Mouse (Mus musculus): Measurements from ENCODE around the gene Fank1.
A peak's percentile ranks its signal among the peaks of the same experiment; 100 is the strongest.

Fank1 gene

DNA sequence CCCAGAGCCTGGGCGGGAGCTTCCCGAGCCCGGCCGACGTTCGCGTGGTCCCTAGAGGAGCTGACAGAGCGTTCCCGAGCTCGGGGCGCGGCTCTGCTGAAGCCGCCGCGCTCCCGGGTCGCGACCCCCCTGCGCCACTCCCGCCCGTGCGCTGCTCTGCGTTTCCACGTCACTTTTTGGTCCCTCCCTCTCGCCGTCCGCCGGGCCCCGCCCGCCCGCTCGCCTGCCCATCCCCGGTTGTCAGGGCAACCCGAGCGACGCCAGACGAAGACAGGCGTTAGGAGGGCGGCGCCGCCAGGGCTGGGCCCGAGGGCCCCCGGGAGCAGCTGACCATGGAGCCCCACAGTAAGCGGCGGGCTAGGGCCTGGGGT is at the start of gene Fank1:
TSS of gene Fank1 (plus strand) at position 236 of the 371 bp plus-strand sequence.
- DNase-seq, result peak; percentile 89

DNA sequence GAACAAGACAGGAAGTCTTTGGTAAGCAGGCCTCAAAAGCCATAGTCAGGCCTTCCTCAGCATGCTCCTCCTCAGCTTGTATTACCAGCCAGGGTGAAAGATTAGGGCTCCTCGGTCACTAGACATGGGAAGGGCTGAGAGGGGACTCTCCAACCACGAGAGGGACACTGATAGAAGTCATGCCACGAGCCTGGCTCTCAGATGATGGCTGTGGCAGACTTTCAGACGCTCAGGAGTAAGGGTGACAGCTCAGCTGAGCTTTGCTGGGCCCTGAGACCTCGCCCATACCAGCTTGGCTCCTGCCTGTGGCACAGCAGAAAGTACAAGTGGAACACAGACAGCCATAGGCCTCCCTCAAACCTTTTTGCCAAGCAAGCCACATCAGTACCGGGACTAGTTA is 49.6 kb upstream of the Fank1 start:
- no peak for DNase-seq

DNA sequence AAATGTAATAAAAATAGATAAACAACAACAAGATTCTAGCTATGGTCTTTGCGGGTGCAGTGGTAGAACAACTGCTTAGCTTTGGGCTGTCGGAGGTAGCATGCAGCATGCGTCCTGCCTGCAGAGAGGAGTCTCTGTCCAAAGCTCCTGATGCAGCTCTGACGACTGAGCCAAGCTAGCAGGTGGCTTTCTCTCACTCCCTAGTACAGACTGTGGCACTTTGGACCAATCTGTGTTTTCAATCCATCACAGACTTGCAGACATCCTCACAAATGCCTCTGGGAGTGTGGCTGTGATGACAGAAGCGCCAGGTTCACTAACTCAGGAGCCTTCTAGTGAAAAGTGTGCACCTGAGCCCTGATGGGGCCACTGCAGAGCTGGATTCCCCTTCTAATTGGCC is 47.3 kb upstream of the Fank1 start:
- no peak for DNase-seq

DNA sequence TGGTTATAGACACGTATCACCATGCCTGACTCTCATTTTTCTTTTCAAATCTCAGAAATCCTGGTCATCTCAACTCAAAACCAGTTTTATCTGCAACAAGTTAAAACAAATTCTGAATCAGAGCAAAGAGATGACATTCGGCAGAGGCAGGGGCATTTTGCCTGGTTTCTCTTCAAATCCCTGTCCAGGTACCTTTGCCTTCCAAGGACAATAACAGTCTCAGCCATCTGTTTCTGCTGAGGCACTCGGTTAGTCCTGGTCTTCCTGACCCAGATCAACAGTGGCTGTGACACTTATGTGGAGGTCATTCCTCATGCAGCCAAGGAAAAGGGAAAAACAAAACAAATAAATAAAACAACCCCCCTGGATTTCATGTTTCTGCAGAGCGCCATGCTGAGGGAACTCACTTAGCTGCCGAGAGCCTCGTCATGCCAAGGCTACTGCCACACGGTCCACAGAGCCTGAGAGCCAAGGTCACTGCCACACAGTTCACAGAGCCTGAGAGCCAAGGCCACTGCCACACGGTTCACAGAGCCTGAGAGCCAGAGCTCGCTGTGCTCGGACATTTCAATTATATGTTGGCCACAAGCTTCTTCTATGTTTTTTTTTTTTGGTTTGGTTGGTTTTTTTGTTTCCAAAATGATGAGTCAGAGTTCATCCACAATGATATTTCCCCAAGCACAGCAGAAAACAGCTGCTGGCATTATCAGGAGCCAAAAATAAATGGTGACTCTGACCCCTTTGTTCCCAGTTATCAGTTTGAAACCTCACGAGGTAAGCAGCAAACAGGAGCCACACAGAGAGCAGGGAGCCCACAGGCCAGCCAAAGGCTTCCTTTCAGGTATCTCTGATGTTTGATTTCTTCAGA is 46.1 kb upstream of the Fank1 start:
- DNase-seq, result no peak

DNA sequence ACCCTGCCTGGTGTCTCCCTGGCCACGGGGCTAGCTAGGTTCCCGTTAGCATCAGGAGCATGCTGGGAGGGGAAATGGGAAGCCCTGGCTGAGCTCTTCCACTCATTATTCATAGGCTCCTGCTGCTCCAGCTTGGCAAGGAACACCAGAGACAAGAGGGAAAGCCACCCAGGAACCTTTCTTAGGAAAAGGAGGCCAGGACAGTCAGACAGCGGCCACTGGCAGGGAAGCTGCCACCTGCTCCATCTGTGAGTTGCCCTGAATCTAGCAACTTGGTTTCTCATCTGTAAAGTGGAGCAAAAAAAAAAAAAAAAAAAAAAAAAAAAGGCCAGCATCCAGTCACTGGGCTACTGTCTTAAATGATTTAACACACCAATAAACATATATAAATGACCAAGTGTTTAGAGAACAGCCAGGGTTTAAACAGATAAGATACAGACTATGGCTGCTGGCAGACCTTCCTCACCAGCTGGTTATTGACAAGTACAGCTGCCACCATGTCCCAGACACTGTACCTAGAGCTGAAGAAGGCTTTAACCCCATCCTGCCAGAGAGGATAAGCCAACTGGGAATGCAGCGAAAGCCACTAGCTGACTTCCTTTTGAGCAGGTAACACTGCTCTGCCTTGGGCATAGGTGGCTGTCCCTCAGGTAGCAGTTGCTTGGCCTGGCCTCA is 44.6 kb upstream of the Fank1 start:
- no peak for DNase-seq

DNA sequence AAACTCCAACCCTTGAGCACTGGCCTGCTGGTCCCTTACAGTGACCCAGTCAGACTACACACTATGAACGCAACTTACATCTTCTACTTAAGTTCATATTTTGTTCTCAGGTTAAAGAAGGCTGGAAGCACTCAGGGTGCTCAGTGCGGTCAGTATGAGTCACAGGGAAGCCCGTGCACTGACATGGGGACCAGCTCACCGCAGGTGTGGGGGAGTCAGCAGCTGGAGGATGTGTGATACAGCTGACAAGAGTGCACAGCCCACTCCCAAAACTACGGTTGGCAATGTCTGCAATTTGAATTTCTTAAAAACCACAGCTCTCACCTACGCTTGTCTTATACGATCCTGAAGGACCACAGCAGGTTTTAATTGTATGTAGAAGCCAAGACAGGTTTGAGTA is 36.1 kb upstream of the Fank1 start:
- no peak for DNase-seq

DNA sequence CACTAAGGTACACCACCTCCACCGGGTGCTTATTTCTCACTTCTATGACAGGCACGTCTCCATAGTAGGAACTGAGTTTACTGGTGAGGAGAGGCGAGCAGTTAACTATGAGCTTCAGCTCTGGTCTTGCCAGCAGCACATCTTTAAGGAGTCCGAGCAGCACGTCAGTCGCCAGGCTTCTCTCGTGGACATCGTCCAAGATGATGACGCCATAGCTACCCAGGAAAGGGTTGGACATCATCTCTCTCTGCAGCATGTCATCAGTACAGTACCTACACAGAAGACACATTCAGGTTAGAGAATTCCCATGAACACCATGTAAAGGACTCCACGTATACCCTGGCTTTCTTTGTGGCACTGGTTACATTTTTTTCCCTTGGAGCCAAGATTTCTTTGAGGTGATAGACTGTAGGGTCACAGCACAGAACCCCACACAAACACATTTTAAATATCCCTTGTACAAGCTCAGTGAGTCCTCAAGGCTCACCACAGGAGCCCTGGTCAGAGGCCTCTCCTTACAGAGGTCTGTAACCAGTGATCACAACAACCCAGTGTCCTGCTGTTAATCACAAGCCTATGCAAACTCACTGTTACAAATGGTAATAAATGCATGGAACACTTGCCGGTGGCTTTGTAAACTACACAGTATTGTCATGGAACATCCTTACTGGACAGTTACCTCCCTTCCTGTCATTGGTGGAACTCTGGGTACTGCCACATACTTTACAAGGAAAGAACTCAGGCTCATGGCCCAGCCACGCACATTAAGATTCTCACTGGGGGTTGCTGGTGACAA is 33.9 kb upstream of the Fank1 start:
- no peak for DNase-seq

DNA sequence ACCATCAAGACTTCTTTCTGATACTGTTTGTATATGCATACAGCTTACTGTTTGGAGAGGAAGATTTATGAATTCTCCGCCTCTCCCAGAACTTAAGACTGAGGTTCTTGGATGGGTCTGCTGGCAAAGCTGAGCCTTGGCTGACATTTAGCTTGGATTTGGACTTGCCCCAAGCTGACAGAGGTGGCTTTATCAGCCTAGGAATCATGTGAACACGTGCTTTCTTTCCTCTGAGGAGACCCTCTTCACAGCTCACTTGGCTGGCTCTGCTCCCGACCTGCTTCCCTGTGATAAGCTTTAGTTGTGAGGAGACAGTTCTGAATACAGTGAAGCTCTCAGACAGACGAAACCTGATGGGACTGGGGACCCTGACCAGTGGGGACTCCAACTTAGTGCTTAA is 33.0 kb upstream of the Fank1 start:
- DNase-seq, result no peak

DNA sequence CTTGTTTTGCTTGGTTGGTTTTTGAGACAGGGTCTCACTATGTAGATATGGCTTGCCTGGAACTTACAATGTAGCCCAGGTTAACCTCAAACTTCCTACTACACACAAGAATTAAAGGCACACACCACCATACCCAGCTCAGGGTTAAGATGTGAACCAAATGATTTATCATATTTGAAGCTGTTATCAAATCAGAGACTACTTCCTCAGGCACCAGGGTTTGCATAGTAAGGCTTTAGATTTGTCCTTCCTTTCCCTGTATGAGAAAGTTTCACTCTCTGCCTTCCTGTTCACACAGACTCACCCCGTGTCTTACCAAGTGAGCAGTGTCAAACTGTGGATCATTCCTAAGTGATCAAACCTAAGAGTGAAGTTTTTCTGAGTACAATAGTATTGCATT is 32.5 kb upstream of the Fank1 start:
- DNase-seq, result no peak

DNA sequence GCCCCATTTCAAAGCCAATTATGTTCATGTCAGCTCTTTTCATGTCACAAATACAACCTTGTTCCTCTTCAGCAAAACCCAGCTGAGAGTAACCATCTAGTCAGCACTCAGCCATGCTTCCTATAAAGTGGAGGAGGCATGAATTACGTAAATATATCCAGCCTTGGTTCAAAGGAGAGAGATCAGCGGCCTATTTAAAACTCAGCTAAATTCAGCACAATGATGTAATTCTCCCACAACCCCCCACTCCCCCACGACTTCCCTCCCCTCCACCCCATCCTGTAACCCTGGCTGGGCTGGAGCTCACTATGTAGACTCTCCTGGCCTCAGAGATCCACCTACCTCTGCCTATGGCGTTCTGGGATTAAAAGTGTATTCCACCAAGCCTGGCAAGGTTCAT is 32.0 kb upstream of the Fank1 start:
- no peak for DNase-seq

DNA sequence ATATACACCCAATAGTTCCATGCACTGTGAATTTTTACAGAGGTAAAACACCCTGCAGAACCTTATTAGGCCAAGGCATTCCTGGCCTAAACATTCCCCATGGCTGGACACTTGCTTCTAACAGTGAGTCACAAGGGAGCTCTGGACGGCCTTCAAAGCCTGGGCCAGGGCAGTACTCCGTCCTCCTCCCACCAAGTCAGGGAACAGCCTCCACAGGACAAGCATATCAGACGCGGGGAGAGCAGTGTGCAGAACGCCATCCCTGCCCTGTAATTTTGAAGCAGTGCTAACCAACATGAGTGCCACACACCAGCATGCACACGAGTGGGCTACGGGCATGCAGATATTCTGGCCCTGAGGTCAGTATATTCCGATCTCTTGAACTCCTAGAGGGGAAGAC is 29.3 kb upstream of the Fank1 start:
- DNase-seq, result no peak

DNA sequence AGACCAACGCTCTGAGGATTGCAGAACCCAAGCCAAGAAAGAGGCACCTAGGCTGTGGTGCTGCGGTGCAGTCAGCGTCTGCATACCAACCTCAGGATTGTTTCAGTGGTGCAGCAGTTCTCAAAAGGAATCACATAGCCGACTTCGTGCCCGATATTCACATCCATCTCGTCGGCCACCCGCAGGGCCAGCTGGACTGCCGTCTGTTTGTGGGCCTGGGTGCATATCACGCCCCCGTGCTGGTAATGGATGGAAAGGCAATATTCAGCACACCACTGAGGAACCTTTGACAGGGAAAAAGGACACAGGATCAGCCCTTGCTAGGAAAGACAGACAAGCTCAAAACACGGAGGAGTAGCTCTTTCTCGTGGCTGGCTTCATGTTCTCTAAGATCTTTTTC is 27.9 kb upstream of the Fank1 start:
- DNase-seq, result no peak

DNA sequence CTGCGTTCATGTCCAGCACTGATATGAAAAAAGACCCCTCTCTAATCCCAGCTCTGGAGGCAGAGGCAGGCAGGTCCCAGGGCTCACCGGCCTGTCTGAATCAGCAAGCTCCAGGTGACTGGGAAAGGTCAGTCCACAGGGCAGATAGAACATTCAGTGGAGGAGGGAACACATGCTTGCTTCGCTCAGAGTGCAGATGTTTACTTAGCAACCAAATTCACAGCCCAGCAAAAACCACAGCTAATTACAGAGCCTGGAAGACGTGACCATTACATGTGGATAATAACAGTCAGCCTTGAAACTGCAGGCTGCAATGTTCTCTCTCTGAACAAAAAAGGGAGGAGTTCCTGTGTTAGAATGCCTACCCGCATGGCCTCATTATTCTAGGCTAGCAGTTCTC is 26.0 kb upstream of the Fank1 start:
- no peak for DNase-seq

DNA sequence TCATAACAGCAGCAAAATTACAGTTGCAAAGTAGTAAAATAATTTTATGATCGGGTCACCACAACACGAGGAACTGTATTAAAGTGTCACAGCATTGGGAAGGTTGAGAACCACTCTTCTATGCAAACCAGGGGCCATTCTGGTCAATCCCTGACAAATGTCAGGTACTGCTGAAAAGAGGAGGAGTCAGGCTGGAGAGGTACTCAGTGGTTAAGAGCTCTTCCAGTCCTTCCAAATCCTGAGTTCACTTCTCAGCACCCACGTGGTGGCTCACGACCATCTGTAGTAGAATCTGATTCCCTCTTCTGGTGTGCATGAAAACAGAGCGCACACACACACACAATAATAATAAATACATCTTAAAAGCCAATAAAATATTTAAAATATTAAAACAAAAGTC is 25.5 kb upstream of the Fank1 start:
- DNase-seq, result no peak

DNA sequence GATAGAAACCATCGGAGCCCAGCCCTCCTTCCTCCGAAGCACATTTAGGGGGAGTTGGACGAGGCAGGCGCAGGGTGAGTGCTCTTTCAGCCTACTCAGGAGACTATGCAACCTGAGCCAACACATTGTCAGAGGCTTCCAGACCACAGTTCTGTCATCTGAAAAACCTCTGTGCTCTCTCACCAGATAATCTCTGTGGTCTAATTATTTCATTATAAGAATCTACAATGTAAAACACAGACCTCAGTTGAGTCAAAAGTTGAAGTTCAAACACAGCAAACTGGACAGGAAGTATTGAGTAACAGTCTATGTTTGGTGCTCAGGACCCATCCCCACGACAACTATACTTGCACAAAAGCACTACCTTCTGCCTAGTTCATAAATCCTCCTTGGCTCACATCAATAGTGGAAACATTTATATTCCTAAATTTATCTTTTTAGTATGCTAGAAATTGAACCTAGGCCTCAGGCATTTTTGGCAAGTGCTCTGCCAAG is 18.7 kb upstream of the Fank1 start:
- DNase-seq, result no peak

DNA sequence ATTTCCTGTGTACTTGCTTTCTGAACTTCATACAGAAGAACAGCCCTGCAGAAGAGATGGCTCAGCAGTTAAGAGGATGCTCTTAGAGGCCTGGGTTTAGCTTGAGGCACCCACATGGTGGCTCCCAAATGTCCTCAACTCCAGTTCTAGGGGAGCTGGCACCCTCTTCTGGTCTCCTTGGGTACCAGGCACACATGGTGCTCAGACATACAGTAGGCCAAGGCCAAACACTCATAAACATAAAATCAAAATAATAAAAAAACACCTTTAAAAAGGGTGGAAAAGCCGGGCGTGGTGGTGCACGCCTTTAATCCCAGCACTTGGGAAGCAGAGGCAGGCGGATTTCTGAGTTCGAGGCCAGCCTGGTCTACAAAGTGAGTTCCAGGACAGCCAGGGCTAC is 17.9 kb upstream of the Fank1 start:
- DNase-seq, result no peak

DNA sequence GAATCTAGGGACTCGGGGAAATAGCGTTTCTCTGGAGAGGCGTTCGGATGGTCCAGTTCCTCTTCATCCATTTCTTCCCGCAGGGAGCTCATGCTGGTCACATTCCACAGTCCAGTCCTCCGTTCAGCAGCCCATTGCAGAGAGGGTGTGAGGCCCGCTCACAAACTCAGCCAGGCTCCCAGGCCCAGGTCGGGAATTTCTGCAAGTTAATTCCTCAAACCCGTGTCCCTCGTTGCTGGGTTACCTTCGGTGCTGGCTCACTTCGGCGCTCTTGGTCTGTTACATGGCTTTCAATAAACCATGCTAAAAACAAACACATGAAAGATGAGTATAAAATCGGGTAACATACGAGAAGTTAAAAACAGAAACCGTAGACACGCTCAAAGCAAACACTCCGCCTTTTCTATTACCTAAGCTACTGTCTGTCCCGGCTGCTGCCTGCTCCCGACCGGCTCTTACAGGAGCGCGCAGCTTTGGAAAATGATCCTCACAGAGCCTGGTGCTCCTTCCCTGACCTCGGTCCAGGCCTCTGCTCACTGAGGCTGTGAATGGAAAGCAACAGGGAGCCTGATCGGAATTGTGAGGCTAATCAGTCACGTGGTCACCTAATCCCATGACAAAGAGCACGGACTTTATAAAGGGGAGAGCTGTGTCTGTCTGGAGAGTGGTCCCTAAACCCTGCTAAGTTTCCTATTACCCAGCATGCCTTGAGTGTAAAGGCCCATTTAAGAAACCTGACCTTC is 16.9 kb upstream of the Fank1 start:
- no peak for DNase-seq

DNA sequence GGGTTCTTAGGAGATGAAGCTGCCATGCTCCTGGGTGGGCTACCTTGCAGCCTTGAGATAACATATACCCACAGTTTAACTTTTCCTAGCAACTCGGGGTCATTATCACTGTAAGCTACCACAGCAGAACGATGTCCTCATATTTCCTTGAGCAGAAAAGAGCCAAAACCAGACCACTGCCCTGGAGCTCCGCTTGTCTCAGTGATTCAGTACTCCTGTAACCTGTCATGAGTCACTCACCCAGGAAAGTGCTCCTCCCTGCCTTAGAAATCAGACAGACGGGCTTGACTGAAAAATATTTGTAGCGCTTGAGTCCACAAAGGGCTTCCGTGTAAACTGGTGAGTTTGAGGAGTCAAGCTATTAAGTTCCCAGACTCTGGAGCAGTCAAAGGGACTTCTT is 14.0 kb upstream of the Fank1 start:
- no peak for DNase-seq

DNA sequence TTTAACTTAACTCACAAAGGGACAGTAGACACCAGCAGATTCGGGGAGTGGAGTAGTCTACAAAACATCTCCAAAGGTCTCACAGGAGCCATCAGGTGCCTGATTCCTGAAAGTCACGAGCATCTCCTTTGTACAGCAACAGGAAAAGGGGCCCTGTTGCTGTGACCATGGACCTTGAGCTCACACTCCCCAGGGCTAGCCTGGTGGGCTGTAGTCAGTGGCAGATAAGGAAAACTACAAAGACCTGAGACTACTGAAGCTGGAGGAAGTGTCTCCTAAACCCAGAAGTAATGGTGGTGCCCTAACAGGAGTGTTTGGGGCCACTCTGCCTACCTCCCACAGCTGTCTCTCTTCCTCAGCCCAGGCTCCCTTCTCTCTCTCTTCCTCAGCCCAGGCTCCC is 12.2 kb upstream of the Fank1 start:
- no peak for DNase-seq

DNA sequence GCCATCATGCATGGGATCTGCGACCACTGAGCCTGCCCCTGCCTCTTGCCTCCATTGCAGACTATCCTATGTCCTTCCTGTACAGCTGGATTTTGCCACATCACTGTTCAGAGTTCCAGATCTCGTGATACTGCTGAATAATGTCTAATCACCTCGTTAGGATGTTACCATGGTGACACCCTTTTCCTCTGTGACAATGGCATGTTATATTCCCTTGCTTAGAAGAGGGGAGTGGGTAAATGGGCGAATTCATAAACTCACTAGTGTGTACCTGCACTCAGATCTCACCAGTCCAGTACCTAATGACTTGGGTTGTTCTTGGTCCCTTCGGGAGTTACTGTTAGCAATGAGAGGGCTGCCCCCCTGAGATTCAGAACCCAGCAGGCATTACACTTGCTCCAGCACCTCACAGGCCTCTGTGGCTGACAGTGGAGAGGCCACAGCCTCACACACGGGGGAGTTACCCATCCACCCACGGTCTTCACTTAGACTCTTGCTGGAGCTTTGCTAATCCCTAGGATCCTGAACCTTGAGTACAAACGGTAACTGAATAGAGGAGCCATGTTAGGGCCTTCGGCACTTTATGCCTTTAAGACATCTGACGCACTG is 11.3 kb upstream of the Fank1 start:
- DNase-seq, result no peak

DNA sequence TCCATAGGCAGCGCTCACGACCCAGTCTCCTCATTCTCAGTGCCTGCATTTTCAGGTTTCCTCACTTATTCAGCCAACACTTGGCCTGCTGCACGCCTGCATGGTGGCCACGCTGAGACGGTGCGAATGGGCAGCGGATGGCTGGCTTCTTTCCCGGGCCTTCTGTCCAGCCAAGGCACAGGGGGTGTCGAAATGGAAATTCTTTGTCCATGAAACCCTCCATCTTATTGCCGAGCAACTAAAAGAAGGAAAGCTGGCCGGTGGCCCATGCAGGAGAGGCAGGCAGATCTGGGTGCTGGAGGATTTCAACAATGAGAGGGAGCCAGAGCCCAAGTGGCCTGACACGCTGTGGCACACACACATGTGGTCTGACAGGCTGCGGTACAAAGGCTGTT is 10.8 kb upstream of the Fank1 start:
- no peak for DNase-seq

DNA sequence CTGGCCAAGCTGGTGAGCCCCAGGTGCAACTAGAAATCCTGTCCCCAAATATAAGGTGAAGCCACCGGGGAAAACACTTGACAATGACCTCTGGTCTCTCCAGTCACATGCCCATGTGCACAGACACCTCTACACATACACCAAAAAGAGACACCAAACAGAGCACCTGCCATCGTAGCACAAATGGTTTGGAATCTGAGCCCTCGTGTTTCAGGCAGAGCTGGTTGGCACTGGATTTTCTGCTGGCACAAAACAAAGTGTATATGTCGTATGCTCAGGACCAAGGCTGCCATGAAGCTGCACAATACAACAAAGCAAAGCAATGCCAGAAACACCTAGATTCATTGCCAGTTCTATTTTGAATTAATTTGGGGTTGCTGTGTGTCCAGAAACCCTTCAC is 8.6 kb upstream of the Fank1 start:
- no peak for DNase-seq

DNA sequence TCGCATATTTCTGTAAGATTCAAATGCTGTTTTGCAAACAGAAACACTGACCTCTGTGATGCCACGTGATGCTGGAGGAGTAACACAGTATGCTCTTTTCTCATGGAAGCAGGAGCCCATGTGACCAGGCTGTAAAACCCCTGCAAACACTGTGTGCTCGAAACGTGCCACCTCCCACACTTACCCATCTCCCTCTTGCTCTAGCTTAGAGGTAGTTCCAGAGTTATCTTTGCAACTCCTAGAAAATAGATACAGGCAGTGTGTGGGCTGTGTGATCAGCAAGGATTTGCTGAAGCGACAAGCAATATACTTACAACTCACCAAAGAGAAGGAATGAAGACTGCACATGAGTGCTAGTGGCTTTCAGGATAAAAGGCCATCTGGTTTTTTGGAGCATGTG is 8.1 kb upstream of the Fank1 start:
- DNase-seq, result no peak
